Mouse (Mus musculus): ENCODE measurements at regions not wholly inside any gene's neighbourhood (a gene's known extent, or its start where the extent isn't known, plus 50 kb on each side); places are given as distances from the start of the nearest gene placed in this dataset.

- H3K9ac ChIP-seq (ENCODE audit: low read length) = no peak overlapping the region
- peaks cover 5% of the 10 kb centered on the region; the same call in 1 of the 2 replicates for H3K4me1 ChIP-seq (ENCODE audit: control insufficient read depth, insufficient read depth, low read length)
- 21% methylated on average over 5 of the region's 5 CpGs for WGBS
- H3K27me3 ChIP-seq (ENCODE audit: control insufficient read depth, insufficient read depth, low read length) = no peaks in the 10 kb centered on the region
- DNase-seq (ENCODE audit: low spot score, missing footprints) (peak; percentile 83), ATAC-seq (ENCODE audit: low FRiP score) (peak; percentile 41; the same call in 1 of the 2 replicates)
- no peak overlapping the region for H3K27ac ChIP-seq (ENCODE audit: low read depth, low read length)
- H3K36me3 ChIP-seq (ENCODE audit: control insufficient read depth, insufficient read depth, low read length) = no peaks in the 10 kb centered on the region
- no peak overlapping the region for H3K4me2 ChIP-seq
- no peaks in the 10 kb centered on the region for H3K9me3 ChIP-seq (ENCODE audit: control insufficient read depth, low read length)
- H3K4me3 ChIP-seq (ENCODE audit: low read depth, low read length) = no peak overlapping the region
Observed at GRCm38 (mm10) chr11:19073265-19073664, 54.5 kb upstream of the Meis1 start.

GRCm38 (mm10) chr11:19073887-19074564 lies 55.2 kb upstream of the Meis1 start:
- ATAC-seq (ENCODE audit: low FRiP score) (peak; percentile 88), DNase-seq (ENCODE audit: low spot score, missing footprints) (peak; percentile 94)
- H3K4me2 ChIP-seq = peak overlapping the region; percentile 23; the same call in 1 of the 2 replicates
- H3K4me1 ChIP-seq (ENCODE audit: control insufficient read depth, insufficient read depth, low read length) = peaks cover 5% of the 10 kb centered on the region; the same call in 1 of the 2 replicates
- WGBS = 20% methylated on average over 11 of the region's 11 CpGs
- H3K27ac ChIP-seq (ENCODE audit: low read depth, low read length) = no peak overlapping the region
- H3K27me3 ChIP-seq (ENCODE audit: control insufficient read depth, insufficient read depth, low read length) = no peaks in the 10 kb centered on the region
- H3K36me3 ChIP-seq (ENCODE audit: control insufficient read depth, insufficient read depth, low read length) = no peaks in the 10 kb centered on the region
- H3K9me3 ChIP-seq (ENCODE audit: control insufficient read depth, low read length) = no peaks in the 10 kb centered on the region
- H3K9ac ChIP-seq (ENCODE audit: low read length) = no peak overlapping the region
- H3K4me3 ChIP-seq (ENCODE audit: low read depth, low read length) = no peak overlapping the region

GRCm38 (mm10) chr11:19091101-19091857 lies 72.5 kb upstream of the Meis1 start:
- no peak overlapping the region for H3K27ac ChIP-seq (ENCODE audit: low read depth, low read length)
- no peak overlapping the region for H3K4me2 ChIP-seq
- no peaks in the 10 kb centered on the region for H3K36me3 ChIP-seq (ENCODE audit: control insufficient read depth, insufficient read depth, low read length)
- 81% methylated on average over 15 of the region's 15 CpGs for WGBS
- ATAC-seq (ENCODE audit: low FRiP score) = no peak
- H3K4me1 ChIP-seq (ENCODE audit: control insufficient read depth, insufficient read depth, low read length) = peaks cover 19% of the 10 kb centered on the region
- H3K9ac ChIP-seq (ENCODE audit: low read length) = no peak overlapping the region
- DNase-seq (ENCODE audit: low spot score, missing footprints) = peak; percentile 71
- H3K9me3 ChIP-seq (ENCODE audit: control insufficient read depth, low read length) = no peaks in the 10 kb centered on the region
- no peak overlapping the region for H3K4me3 ChIP-seq (ENCODE audit: low read depth, low read length)
- H3K27me3 ChIP-seq (ENCODE audit: control insufficient read depth, insufficient read depth, low read length) = peaks cover 14% of the 10 kb centered on the region

- peaks cover 19% of the 10 kb centered on the region for H3K27me3 ChIP-seq (ENCODE audit: control insufficient read depth, insufficient read depth, low read length)
Observed at GRCm38 (mm10) chr11:19092967-19093745, 74.4 kb upstream of the Meis1 start.

GRCm38 (mm10) chr11:19093749-19094148 lies 75.0 kb upstream of the Meis1 start:
- Histone ChIP-seq H3K9me3 (ENCODE audit: control insufficient read depth, low read length) (no peaks in the 10 kb centered on the region), H3K4me2 (0 out of 2 replicates have a peak overlapping the region, but pooled peaks have one; percentile 3), H3K4me3 (ENCODE audit: low read depth, low read length) (no peak overlapping the region), H3K9ac (ENCODE audit: low read length) (no peak overlapping the region), H3K27ac (ENCODE audit: low read depth, low read length) (no peak overlapping the region), H3K27me3 (ENCODE audit: control insufficient read depth, insufficient read depth, low read length) (peaks cover 19% of the 10 kb centered on the region), H3K36me3 (ENCODE audit: control insufficient read depth, insufficient read depth, low read length) (no peaks in the 10 kb centered on the region), H3K4me1 (ENCODE audit: control insufficient read depth, insufficient read depth, low read length) (peaks cover 19% of the 10 kb centered on the region)
- peak; percentile 81 for ATAC-seq (ENCODE audit: low FRiP score)
- DNase-seq (ENCODE audit: low spot score, missing footprints) = no peak
- WGBS = 15% methylated on average over 4 of the region's 4 CpGs

More at GRCm38 (mm10) chr11:19092967-19093745, 74.4 kb upstream of the Meis1 start:
- no peak overlapping the region for H3K4me3 ChIP-seq (ENCODE audit: low read depth, low read length)
- no peaks in the 10 kb centered on the region for H3K9me3 ChIP-seq (ENCODE audit: control insufficient read depth, low read length)
- ATAC-seq (ENCODE audit: low FRiP score) (peak; percentile 81), DNase-seq (ENCODE audit: low spot score, missing footprints) (peak; percentile 91)
- peaks cover 19% of the 10 kb centered on the region for H3K4me1 ChIP-seq (ENCODE audit: control insufficient read depth, insufficient read depth, low read length)
- WGBS = 14% methylated on average over 9 of the region's 9 CpGs
- H3K9ac ChIP-seq (ENCODE audit: low read length) = no peak overlapping the region
- no peak overlapping the region for H3K4me2 ChIP-seq
- H3K27ac ChIP-seq (ENCODE audit: low read depth, low read length) = no peak overlapping the region
- H3K36me3 ChIP-seq (ENCODE audit: control insufficient read depth, insufficient read depth, low read length) = no peaks in the 10 kb centered on the region

- Histone ChIP-seq H3K27ac (ENCODE audit: low read depth, low read length) (no peak overlapping the region), H3K9me3 (ENCODE audit: control insufficient read depth, low read length) (no peaks in the 10 kb centered on the region), H3K36me3 (ENCODE audit: control insufficient read depth, insufficient read depth, low read length) (no peaks in the 10 kb centered on the region), H3K4me3 (ENCODE audit: low read depth, low read length) (no peak overlapping the region), H3K4me2 (no peak overlapping the region), H3K27me3 (ENCODE audit: control insufficient read depth, insufficient read depth, low read length) (peaks cover 19% of the 10 kb centered on the region), H3K4me1 (ENCODE audit: control insufficient read depth, insufficient read depth, low read length) (peaks cover 19% of the 10 kb centered on the region), H3K9ac (ENCODE audit: low read length) (no peak overlapping the region)
- ATAC-seq (ENCODE audit: low FRiP score) = peak; percentile 47; the same call in 1 of the 2 replicates
- DNase-seq (ENCODE audit: low spot score, missing footprints) = no peak
- WGBS = 70% methylated on average over 14 of the region's 14 CpGs
Observed at GRCm38 (mm10) chr11:19094183-19094582, 75.4 kb upstream of the Meis1 start.

- Histone ChIP-seq H3K27me3 (ENCODE audit: control insufficient read depth, insufficient read depth, low read length) (no peaks in the 10 kb centered on the region; the same call in none of the 2 replicates), H3K4me3 (ENCODE audit: low read depth, low read length) (no peak overlapping the region), H3K36me3 (ENCODE audit: control insufficient read depth, insufficient read depth, low read length) (no peaks in the 10 kb centered on the region), H3K9me3 (ENCODE audit: control insufficient read depth, low read length) (no peaks in the 10 kb centered on the region), H3K4me2 (no peak overlapping the region), H3K4me1 (ENCODE audit: control insufficient read depth, insufficient read depth, low read length) (peaks cover 2% of the 10 kb centered on the region), H3K9ac (ENCODE audit: low read length) (no peak overlapping the region), H3K27ac (ENCODE audit: low read depth, low read length) (no peak overlapping the region)
- DNase-seq (ENCODE audit: low spot score, missing footprints) = peak; percentile 86
- peak; percentile 48; the same call in 1 of the 2 replicates for ATAC-seq (ENCODE audit: low FRiP score)
- WGBS = 33% methylated on average over 7 of the region's 7 CpGs
Observed at GRCm38 (mm10) chr11:19102981-19103568, 84.3 kb upstream of the Meis1 start.

GRCm38 (mm10) chr11:19107180-19107579 lies 88.4 kb upstream of the Meis1 start:
- no peak overlapping the region for H3K9ac ChIP-seq (ENCODE audit: low read length)
- no peak overlapping the region for H3K27ac ChIP-seq (ENCODE audit: low read depth, low read length)
- H3K27me3 ChIP-seq (ENCODE audit: control insufficient read depth, insufficient read depth, low read length) = no peaks in the 10 kb centered on the region; the same call in none of the 2 replicates
- ATAC-seq (ENCODE audit: low FRiP score) = no peak
- peaks cover 2% of the 10 kb centered on the region for H3K4me1 ChIP-seq (ENCODE audit: control insufficient read depth, insufficient read depth, low read length)
- 34% methylated on average over 6 of the region's 6 CpGs for WGBS
- H3K4me3 ChIP-seq (ENCODE audit: low read depth, low read length) = no peak overlapping the region
- no peaks in the 10 kb centered on the region for H3K36me3 ChIP-seq (ENCODE audit: control insufficient read depth, insufficient read depth, low read length)
- H3K4me2 ChIP-seq = no peak overlapping the region
- no peaks in the 10 kb centered on the region for H3K9me3 ChIP-seq (ENCODE audit: control insufficient read depth, low read length)
- DNase-seq (ENCODE audit: low spot score, missing footprints) = peak; percentile 83

Data from midbrain, embryonic 11.5 days (tissue).